Mouse (Mus musculus) heart, postnatal 0 days (tissue): Measurements from ENCODE around the gene Hsph1.

Experiments used
- CTCF ChIP-seq: IDR thresholded peaks from 2 replicates; pipeline ENCODE4 v1.5.1; 2016; ENCODE audit warnings: antibody characterized with exemption, control low read depth, low read depth
- EP300 ChIP-seq: IDR thresholded peaks from 2 replicates; pipeline ENCODE4 v1.6.1; 2016; ENCODE audit warnings: antibody characterized with exemption, low read depth

- TF ChIP-seq EP300: no peak
- no peak for TF ChIP-seq CTCF
These were observed 52.7 kb downstream of the Hsph1 start for GRCm38 (mm10) chr5:149583507-149583906.
